Mouse (Mus musculus) liver, embryonic 16.5 days (tissue): ENCODE data around the gene Kcnb1. TPM values are rescaled to one million over a fixed set of nuclear protein-coding genes. Genes with fewer than 3 reads are reported as not detected.
A peak's percentile ranks its signal among the peaks of the same experiment; 100 is the strongest.

Experiments
- ATAC-seq: fragments of 200-750 bp; cut with Nextera tagmentation; 2 replicates; pipeline ENCODE4 v1.8.0; 2017; ENCODE audit warnings: low read depth, mild to moderate bottlenecking, moderate number of reproducible peaks, moderate library complexity
- H3K27ac ChIP-seq: fragments of 300-500 bp; sonication (generic); 2 replicates; pipeline ENCODE4 v1.5.1; 2014; ENCODE audit warnings: mild to moderate bottlenecking, low read length
- H3K27me3 ChIP-seq: fragments of 300-500 bp; sonication (generic); 2 replicates; pipeline ENCODE4 v1.6.1; 2014; ENCODE audit warnings: low read depth, low read length, mixed read lengths; ENCODE audit not compliant: control insufficient read depth, insufficient read depth
- H3K36me3 ChIP-seq: fragments of 300-500 bp; sonication (generic); 2 replicates; pipeline ENCODE4 v1.6.1; 2014; ENCODE audit warnings: mild to moderate bottlenecking; ENCODE audit not compliant: control insufficient read depth, insufficient read depth
- H3K4me1 ChIP-seq: fragments of 300-500 bp; sonication (generic); 2 replicates; pipeline ENCODE4 v1.6.1; 2014; ENCODE audit warnings: low read depth, low read length, mixed read lengths; ENCODE audit not compliant: control insufficient read depth
- H3K4me2 ChIP-seq: fragments of 300-500 bp; sonication (generic); 2 replicates; pipeline ENCODE4 v1.6.1; 2014; ENCODE audit warnings: low read depth, low read length, mixed read lengths
- H3K4me3 ChIP-seq: fragments of 300-500 bp; sonication (generic); 2 replicates; pipeline ENCODE4 v1.5.1; 2014; ENCODE audit warnings: low read depth, mild to moderate bottlenecking, low read length
- H3K9ac ChIP-seq: fragments of 300-500 bp; sonication (generic); 2 replicates; pipeline ENCODE4 v1.6.1; 2014; ENCODE audit warnings: low read depth, low read length
- H3K9me3 ChIP-seq: fragments of 300-500 bp; sonication (generic); replicated peaks from 2 replicates; pipeline ENCODE4 v1.6.1; 2016; ENCODE audit warnings: low read length; ENCODE audit not compliant: control insufficient read depth
- WGBS: fragments of 180-500 bp; shearing (Covaris S2); extraction: QIAGEN DNeasy Blood & Tissue Kit; methylation state at CpG from one replicate; pipeline ENCODE4 v1.1.7; 2014; ENCODE audit not compliant: insufficient replicate concordance; 5-methylcytosine and 5-hydroxymethylcytosine counted together
- polyA plus RNA-seq: library from polyadenylated mRNA; unstranded; fragments of >200 nt; fragmentation: Nextera tagmentation; extraction: Ambion mirVana; gene quantifications from 2 replicates; pipeline ENCODE4 v1.2.1, GENCODE M21; 2015

Kcnb1 gene
- polyA plus RNA-seq, 1 experiment from 2014 or later: 0.14 TPM

DNA sequence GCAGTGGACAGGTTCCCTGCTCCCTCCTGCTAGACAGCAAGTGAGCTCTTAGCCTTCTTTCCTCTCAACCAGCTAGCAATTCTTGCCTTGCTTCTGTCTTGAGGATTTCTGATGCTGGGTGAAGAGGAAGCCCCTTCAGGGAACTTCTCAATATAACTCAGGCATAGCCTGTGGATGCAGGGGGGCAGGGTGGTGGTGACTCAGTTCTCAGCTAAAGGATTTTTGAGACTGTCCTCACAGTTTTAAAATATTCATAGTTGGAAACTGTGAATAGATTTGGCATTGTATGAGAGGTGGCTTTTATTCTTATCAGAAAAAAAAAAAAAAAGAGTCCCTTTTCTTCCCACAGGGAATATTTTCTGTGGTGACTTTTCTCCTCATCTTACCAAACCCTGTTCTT, 129.2 kb downstream of the Kcnb1 start:
- H3K4me3 ChIP-seq: peak overlapping the region; percentile 83
- ATAC-seq: no peak
- H3K27me3 ChIP-seq: no peaks in the 10 kb centered on the region
- H3K9ac ChIP-seq: peak overlapping the region; percentile 61
- H3K4me2 ChIP-seq: peak overlapping the region; percentile 79
- H3K4me1 ChIP-seq: peaks cover 35% of the 10 kb centered on the region
- H3K36me3 ChIP-seq: peaks cover 30% of the 10 kb centered on the region
- H3K9me3 ChIP-seq: no peaks in the 10 kb centered on the region
- H3K27ac ChIP-seq: peak overlapping the region; percentile 66

DNA sequence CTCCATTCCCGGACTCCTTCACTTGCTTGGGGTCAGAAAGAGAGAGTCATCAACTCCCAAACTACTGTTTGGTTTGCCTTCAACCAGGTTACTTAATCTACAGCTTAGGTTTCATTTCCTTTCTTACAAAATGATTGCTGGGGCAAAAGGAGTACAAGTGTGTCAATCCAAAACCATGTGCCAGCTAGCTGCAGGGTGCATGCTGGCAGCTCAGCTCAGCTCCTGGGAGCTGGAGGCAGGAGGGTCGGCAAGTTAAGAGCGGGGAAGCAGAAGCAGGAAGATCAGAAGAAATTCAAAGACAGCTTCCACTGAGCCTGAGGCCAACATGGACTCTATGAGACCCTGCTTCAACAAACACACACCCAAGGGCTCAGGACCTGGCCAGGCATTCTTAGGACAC, 129.6 kb downstream of the Kcnb1 start:
- Histone ChIP-seq H3K27me3 (no peaks in the 10 kb centered on the region), H3K27ac (peak overlapping the region; percentile 66), H3K9ac (peak overlapping the region; percentile 61), H3K4me1 (peaks cover 35% of the 10 kb centered on the region), H3K36me3 (peaks cover 30% of the 10 kb centered on the region), H3K4me2 (peak overlapping the region; percentile 79), H3K9me3 (no peaks in the 10 kb centered on the region), H3K4me3 (peak overlapping the region; percentile 40)
- 63% methylated on average over 3 of the region's 3 CpGs for WGBS
- no peak for ATAC-seq

DNA sequence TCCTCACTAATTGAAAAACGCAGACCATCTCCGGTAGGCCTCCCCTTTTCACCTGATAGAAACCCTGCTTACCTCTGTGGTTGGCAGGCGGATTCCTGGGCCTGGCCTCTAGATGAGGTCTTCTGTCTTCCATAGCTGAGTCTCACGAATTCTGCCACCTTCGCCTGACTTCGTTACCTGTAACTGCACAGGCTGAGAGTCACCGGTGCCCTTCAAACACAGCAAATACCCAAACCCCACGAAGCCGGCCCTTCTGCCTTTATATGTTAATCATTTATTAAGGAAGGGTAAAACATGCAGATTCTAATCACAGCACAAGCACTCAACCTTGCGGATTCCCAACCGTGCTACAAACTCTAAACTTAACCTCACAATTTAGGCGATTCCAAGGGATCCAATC, 130.0 kb downstream of the Kcnb1 start:
- peak overlapping the region; percentile 79 for H3K4me2 ChIP-seq
- peak overlapping the region; percentile 40 for H3K4me3 ChIP-seq
- no peak for ATAC-seq
- peak overlapping the region; percentile 61 for H3K9ac ChIP-seq
- no peaks in the 10 kb centered on the region for H3K9me3 ChIP-seq
- H3K4me1 ChIP-seq: peaks cover 35% of the 10 kb centered on the region
- peaks cover 30% of the 10 kb centered on the region for H3K36me3 ChIP-seq
- peak overlapping the region; percentile 66 for H3K27ac ChIP-seq
- H3K27me3 ChIP-seq: no peaks in the 10 kb centered on the region
- WGBS: 76% methylated on average over 12 of the region's 12 CpGs

DNA sequence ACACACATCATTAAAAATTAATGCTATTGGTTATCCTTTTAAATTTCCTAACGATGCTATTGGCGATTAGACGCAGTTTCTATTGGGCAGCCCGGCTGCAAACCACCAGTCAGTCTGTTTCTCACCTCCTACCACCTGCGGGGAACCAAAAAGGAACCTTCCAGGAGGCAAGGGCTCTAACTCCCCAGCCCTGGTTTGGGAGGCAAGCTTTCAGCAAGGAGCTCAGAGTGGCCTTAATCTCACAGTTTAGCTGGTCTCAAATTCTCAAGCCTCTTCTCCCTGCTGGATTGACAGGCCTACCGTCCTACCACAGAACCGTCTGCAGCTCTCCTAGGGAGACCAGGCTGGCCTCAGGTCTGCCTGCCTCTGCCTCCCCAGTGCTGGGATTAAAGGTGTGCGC, 130.4 kb downstream of the Kcnb1 start:
- Histone ChIP-seq H3K9ac (no peak overlapping the region), H3K9me3 (no peaks in the 10 kb centered on the region), H3K4me3 (peak overlapping the region; percentile 1; the same call in 1 of the 2 replicates), H3K4me2 (peak overlapping the region; percentile 79; the same call in 1 of the 2 replicates), H3K4me1 (peaks cover 35% of the 10 kb centered on the region), H3K27me3 (no peaks in the 10 kb centered on the region), H3K36me3 (peaks cover 30% of the 10 kb centered on the region), H3K27ac (no peak overlapping the region; the same call in 1 of the 2 replicates)
- no peak for ATAC-seq
- whole genome bisulfite sequencing: 74% methylated on average over 8 of the region's 8 CpGs

DNA sequence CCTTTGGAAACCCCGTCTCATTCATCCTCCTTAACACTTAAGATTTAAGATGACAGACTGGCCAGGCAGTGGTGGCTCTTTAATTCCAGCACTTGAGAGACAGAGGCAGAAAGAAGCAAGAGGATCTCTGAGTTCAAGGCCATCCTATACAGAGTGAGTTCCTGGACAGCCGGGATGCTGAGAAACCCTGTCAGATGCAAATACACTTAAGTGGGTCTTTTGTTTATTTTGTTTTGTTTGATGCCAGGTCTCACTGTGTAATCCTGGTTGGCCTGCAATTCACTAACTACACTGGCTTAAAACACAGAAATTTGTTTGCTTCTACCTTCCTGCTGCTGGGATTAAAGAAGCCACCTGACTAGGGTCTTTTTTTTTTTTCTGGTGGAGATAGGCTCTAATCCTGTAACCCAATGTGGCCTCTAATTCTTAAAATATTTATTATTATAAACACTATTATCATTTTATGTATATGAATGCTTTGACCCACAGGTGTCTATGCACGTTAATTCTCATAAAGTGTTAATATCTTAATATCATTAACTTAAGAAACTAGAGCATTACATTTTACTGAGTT, 131.1 kb downstream of the Kcnb1 start:
- H3K4me1 ChIP-seq: peaks cover 36% of the 10 kb centered on the region
- H3K9ac ChIP-seq: no peak overlapping the region
- no peak overlapping the region for H3K27ac ChIP-seq
- H3K4me3 ChIP-seq: no peak overlapping the region
- no peak overlapping the region for H3K4me2 ChIP-seq
- no peak for ATAC-seq
- H3K9me3 ChIP-seq: no peaks in the 10 kb centered on the region
- WGBS: 77% methylated on average over 3 of the region's 3 CpGs
- no peaks in the 10 kb centered on the region for H3K27me3 ChIP-seq
- peaks cover 34% of the 10 kb centered on the region for H3K36me3 ChIP-seq

DNA sequence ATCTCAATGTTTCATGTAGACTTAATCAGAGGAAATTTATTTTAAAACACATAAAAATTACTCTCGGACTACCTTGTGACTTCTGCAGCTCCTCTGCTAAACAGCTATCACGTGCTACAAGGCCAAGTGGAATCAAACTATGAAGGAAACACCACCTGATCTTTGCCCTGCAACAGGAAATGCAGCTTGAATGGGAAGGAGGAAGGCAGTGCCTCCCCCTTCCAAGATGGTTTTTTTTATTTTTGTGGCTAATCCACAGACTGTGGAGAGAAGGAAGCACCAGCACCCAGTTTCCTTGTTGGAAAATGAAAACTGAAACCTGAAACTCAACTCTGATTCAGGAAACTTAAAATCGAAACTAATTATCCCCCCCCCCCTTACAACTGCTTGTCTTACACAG, 131.8 kb downstream of the Kcnb1 start:
- H3K4me1 ChIP-seq: peaks cover 40% of the 10 kb centered on the region
- no peaks in the 10 kb centered on the region for H3K9me3 ChIP-seq
- H3K27me3 ChIP-seq: no peaks in the 10 kb centered on the region
- no peak overlapping the region for H3K4me3 ChIP-seq
- peaks cover 35% of the 10 kb centered on the region for H3K36me3 ChIP-seq
- no peak overlapping the region for H3K27ac ChIP-seq
- no peak overlapping the region for H3K9ac ChIP-seq
- no peak for ATAC-seq
- no peak overlapping the region for H3K4me2 ChIP-seq
- 47% methylated on average over 3 of the region's 3 CpGs for WGBS

DNA sequence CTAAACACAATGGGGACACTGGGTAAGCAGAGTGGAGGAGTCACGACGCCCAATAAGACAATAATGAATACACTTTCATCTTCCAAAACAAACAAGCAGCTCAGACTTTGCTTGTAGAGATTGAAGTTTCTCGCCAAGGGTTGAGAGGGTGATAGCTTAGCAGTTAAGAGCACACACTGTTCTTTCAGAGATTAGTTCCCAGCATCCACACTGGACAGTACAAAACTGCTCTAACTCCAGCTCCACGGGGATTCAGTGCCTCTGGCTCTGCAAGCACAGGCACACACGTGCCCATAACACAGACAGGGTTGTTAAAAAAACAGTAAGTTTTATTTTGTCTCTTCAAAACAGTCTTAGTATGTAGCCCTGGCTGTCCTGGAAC, 133.0 kb downstream of the Kcnb1 start:
- Histone ChIP-seq H3K9me3 (no peaks in the 10 kb centered on the region), H3K4me2 (no peak overlapping the region), H3K27me3 (no peaks in the 10 kb centered on the region), H3K4me1 (peaks cover 44% of the 10 kb centered on the region), H3K36me3 (peaks cover 41% of the 10 kb centered on the region), H3K9ac (no peak overlapping the region), H3K4me3 (no peak overlapping the region), H3K27ac (no peak overlapping the region)
- WGBS: 86% methylated on average over 5 of the region's 5 CpGs
- no peak for ATAC-seq

DNA sequence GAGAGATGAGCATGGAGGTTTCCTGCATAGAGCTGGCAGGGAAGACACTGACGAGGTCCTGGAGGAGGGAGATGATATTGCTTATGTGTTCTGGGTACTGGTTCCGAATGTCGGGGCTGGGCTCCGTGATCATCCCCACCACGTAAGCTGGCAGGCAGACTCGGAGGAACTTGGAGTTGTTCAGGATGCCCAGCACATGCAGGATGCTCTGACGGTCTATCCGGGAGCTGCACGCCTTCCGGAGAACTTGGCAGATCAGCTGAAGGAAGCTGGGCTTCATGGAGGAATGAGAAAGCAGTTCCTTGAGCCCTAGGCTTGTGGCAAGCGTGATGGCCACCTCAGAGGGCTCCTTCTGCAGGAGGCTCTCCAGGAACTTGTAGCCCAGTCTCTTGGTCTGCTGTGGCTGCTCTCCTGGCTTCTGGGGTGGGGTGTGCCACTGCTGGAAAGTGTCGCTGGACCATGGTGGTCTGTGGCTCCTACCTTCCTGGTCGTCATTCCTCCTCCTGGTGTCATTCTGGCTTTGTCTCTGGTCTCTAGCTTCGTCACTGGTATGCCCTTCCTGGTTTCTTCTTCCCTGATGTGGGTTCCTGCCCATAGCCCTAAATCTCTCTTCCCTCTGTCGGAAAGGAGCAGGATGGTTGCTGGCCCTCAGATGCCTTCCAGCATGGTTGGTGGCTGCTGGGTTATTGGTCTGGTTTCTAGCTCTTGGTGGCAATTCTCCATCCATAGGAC, 133.6 kb downstream of the Kcnb1 start:
- H3K9ac ChIP-seq: no peak overlapping the region
- no peak overlapping the region for H3K4me2 ChIP-seq
- no peaks in the 10 kb centered on the region for H3K9me3 ChIP-seq
- ATAC-seq: no peak
- H3K4me3 ChIP-seq: no peak overlapping the region
- 92% methylated on average over 15 of the region's 15 CpGs for WGBS
- H3K27ac ChIP-seq: no peak overlapping the region
- H3K36me3 ChIP-seq: peaks cover 45% of the 10 kb centered on the region
- peaks cover 40% of the 10 kb centered on the region for H3K4me1 ChIP-seq
- H3K27me3 ChIP-seq: no peaks in the 10 kb centered on the region

DNA sequence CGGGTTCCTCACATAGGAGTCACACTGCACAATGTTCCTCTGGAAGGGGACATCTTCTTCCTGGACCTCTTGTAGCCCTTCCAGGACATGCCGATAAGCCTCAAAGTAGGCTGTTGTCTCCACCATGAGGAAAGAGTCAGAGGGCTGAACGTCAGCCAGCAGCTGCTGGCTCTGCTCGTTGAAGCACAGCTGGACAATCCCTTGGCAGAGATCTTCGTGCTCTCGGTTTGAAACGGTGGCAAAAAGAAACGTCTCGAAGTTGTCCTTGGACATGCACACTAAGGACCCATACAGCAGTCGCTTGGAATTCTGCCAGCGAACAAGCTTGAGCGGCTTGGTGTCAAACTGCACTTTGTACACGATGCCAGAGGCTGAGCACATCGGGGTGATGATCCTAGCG, 134.6 kb downstream of the Kcnb1 start:
- Histone ChIP-seq H3K27me3 (no peaks in the 10 kb centered on the region), H3K9ac (no peak overlapping the region), H3K4me3 (no peak overlapping the region), H3K4me2 (no peak overlapping the region), H3K27ac (no peak overlapping the region), H3K36me3 (peaks cover 46% of the 10 kb centered on the region), H3K4me1 (peaks cover 32% of the 10 kb centered on the region), H3K9me3 (no peaks in the 10 kb centered on the region)
- 82% methylated on average over 15 of the region's 15 CpGs for WGBS
- ATAC-seq: no peak
